Mouse (Mus musculus) frontal cortex, adult (tissue): ENCODE results near the gene Pla2r1.

ENCODE experiments used
- ATAC-seq: cut with Nextera tagmentation; 2 replicates; pipeline ENCODE4 v1.9.2; 2017; ENCODE audit warnings: mild to moderate bottlenecking, moderate library complexity, mixed read lengths; ENCODE audit not compliant: low TSS enrichment

The Pla2r1 gene

GRCm38 (mm10) chr2:60404763-60405162 is 148.3 kb downstream of the Pla2r1 start:
- ATAC-seq, result no peak

GRCm38 (mm10) chr2:60401694-60402093 is 151.4 kb downstream of the Pla2r1 start:
- peak; percentile 82; the same call in 1 of the 2 replicates for ATAC-seq

GRCm38 (mm10) chr2:60393786-60394185 is 159.3 kb downstream of the Pla2r1 start:
- ATAC-seq, result no peak

GRCm38 (mm10) chr2:60392286-60392685 is 160.8 kb downstream of the Pla2r1 start:
- ATAC-seq, result no peak

GRCm38 (mm10) chr2:60387363-60387762 is 165.7 kb downstream of the Pla2r1 start:
- no peak for ATAC-seq

- ATAC-seq, result no peak
Observed at GRCm38 (mm10) chr2:60386835-60387234, 166.3 kb downstream of the Pla2r1 start.

GRCm38 (mm10) chr2:60384763-60385085 is 168.4 kb downstream of the Pla2r1 start:
- ATAC-seq, result no peak

GRCm38 (mm10) chr2:60384083-60384762 is 168.9 kb downstream of the Pla2r1 start:
- no peak for ATAC-seq

- ATAC-seq, result peak; percentile 98
Observed at GRCm38 (mm10) chr2:60382858-60383669, 170.0 kb downstream of the Pla2r1 start, which contains the start of gene Ly75. Gene Ly75, minus strand, starts transcription at chr2:60383303.

GRCm38 (mm10) chr2:60382346-60382745 is 170.8 kb downstream of the Pla2r1 start:
- ATAC-seq, result no peak

GRCm38 (mm10) chr2:60377260-60377659 is 175.8 kb downstream of the Pla2r1 start:
- ATAC-seq, result no peak

- no peak for ATAC-seq
Observed at GRCm38 (mm10) chr2:60375608-60376107, 177.4 kb downstream of the Pla2r1 start.

GRCm38 (mm10) chr2:60375126-60375525 is 178.0 kb downstream of the Pla2r1 start:
- ATAC-seq, result no peak

GRCm38 (mm10) chr2:60370188-60370587 is 182.9 kb downstream of the Pla2r1 start:
- no peak for ATAC-seq

GRCm38 (mm10) chr2:60369454-60369853 is 183.7 kb downstream of the Pla2r1 start:
- no peak for ATAC-seq

- no peak for ATAC-seq
Observed at GRCm38 (mm10) chr2:60367871-60368270, 185.2 kb downstream of the Pla2r1 start.
